Mouse (Mus musculus): ENCODE measurements around the gene Tmem91.

The Tmem91 gene

GRCm38 (mm10) chr7:25700732-25701131 is 25.8 kb upstream of the Tmem91 start:
- CTCF ChIA-PET: no interaction called here

- CTCF ChIA-PET: no interaction called here
These were observed 24.9 kb upstream of the Tmem91 start for GRCm38 (mm10) chr7:25699851-25700250.

GRCm38 (mm10) chr7:25694104-25694503 is 19.1 kb upstream of the Tmem91 start:
- CTCF ChIA-PET: interaction anchor here (0.5 kb wide), 1 partner anchor 9 kb away, joined by 6 read pairs; no protein-coding TSS in a partner anchor

GRCm38 (mm10) chr7:25690051-25690450 is 15.1 kb upstream of the Tmem91 start:
- CTCF ChIA-PET: interaction anchor here (0.6 to 2.4 kb wide), 2 partner anchors 12 to 38 kb away, joined by 3 to 6 read pairs; no protein-coding TSS in a partner anchor

GRCm38 (mm10) chr7:25689603-25690021 is 14.6 kb upstream of the Tmem91 start:
- CTCF ChIA-PET: no interaction called here

GRCm38 (mm10) chr7:25688810-25689586 is 14.0 kb upstream of the Tmem91 start:
- CTCF ChIA-PET: interaction anchor here (1.2 kb wide), 1 partner anchor 14 kb away, joined by 5 read pairs; no protein-coding TSS in a partner anchor

GRCm38 (mm10) chr7:25687811-25688401 is 12.9 kb upstream of the Tmem91 start:
- CTCF ChIA-PET: interaction anchor here (1.2 kb wide), 2 partner anchors 15 to 32 kb away, joined by 4 to 5 read pairs; no protein-coding TSS in a partner anchor

GRCm38 (mm10) chr7:25686680-25687531 is 11.9 kb upstream of the Tmem91 start, which contains the start of gene Tgfb1:
Tgfb1 (plus strand) TSS chr7:25687002.
- CTCF ChIA-PET: interaction anchor here (0.8 to 1.2 kb wide), 2 partner anchors 33 to 290 kb away, joined by 3 to 4 read pairs; no protein-coding TSS in a partner anchor

GRCm38 (mm10) chr7:25685926-25686470 is 11.0 kb upstream of the Tmem91 start:
- CTCF ChIA-PET: interaction anchor here (0.6 kb wide), 1 partner anchor 1273 kb away, joined by 3 read pairs; no protein-coding TSS in a partner anchor

- CTCF ChIA-PET: interaction anchor here (0.6 kb wide), 1 partner anchor 139 kb away, joined by 3 read pairs; no protein-coding TSS in a partner anchor
These were observed 9.7 kb upstream of the Tmem91 start for GRCm38 (mm10) chr7:25684659-25685058.

GRCm38 (mm10) chr7:25683474-25684180 is 8.7 kb upstream of the Tmem91 start:
- CTCF ChIA-PET: interaction anchor here (0.6 kb wide), 1 partner anchor 288 kb away, joined by 4 read pairs; no protein-coding TSS in a partner anchor

GRCm38 (mm10) chr7:25681341-25682231 is 6.6 kb upstream of the Tmem91 start:
- CTCF ChIA-PET: interaction anchor here (0.7 to 0.9 kb wide), 3 partner anchors 13 to 1296 kb away, joined by 3 read pairs; no protein-coding TSS in a partner anchor

GRCm38 (mm10) chr7:25680514-25681258 is 5.7 kb upstream of the Tmem91 start, which contains the start of gene B9d2:
B9d2 (plus strand) TSS chr7:25680780.
- CTCF ChIA-PET: interaction anchor here (0.7 kb wide), 1 partner anchor 1295 kb away, joined by 3 read pairs; no protein-coding TSS in a partner anchor

- CTCF ChIA-PET: interaction anchor here (0.6 kb wide), 1 partner anchor 25 kb away, joined by 3 read pairs; no protein-coding TSS in a partner anchor
These were observed 5.0 kb upstream of the Tmem91 start for GRCm38 (mm10) chr7:25679971-25680370.

- CTCF ChIA-PET: no interaction called here
These were observed 2.0 kb upstream of the Tmem91 start for GRCm38 (mm10) chr7:25677013-25677412.

GRCm38 (mm10) chr7:25676085-25676781 is 1.3 kb upstream of the Tmem91 start:
- CTCF ChIA-PET: interaction anchor here (0.5 kb wide), 1 partner anchor 1549 kb away, joined by 3 read pairs; no protein-coding TSS in a partner anchor

GRCm38 (mm10) chr7:25675405-25675804 is 439 bp upstream of the Tmem91 start:
- CTCF ChIA-PET: interaction anchor here (0.5 kb wide), 1 partner anchor 1550 kb away, joined by 3 read pairs; no protein-coding TSS in a partner anchor

GRCm38 (mm10) chr7:25674297-25674696 is 669 bp downstream of the Tmem91 start:
- CTCF ChIA-PET: no interaction called here
